Mouse (Mus musculus): ENCODE measurements around the gene Zyx. TPM values are rescaled to one million over a fixed set of nuclear protein-coding genes. Genes with fewer than 3 reads are reported as not detected.

Gene Zyx
- polyA plus RNA-seq, 1 experiment from 2014 or later, result 203 TPM

DNA sequence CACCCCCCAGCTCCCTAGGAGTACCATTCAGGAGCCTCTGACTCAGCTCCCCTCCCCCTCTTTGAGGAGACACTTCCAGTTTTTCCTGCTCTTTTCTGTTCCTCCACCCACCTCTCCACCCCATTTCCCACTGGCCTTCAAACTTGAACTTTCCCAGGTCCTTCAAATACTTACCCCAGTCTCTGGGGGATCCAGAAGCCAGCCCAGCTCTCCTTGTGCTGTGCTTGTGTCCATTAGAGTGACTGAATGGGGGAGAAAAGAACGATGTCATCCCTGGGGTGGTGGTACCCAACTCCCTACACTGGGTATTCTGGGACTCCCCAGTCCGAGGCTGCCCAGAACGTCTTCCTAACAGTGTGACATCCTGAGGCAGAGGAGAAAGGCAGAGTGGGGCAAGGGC, 22.6 kb downstream of the Zyx start:
- WGBS, result 24% methylated on average over 3 of the region's 3 CpGs
- no peak for ATAC-seq (ENCODE audit: low read depth)
- Histone ChIP-seq H3K4me2 (ENCODE audit: low read depth, low read length) (peak overlapping the region; percentile 89), H3K27me3 (ENCODE audit: control insufficient read depth, insufficient read depth, low read depth, low read length) (no peaks in the 10 kb centered on the region), H3K27ac (ENCODE audit: low read length) (peak overlapping the region; percentile 84), H3K4me3 (ENCODE audit: low read length) (peak overlapping the region; percentile 68), H3K4me1 (replicated peaks; ENCODE audit: control insufficient read depth, insufficient read depth, low read length) (peaks cover 35% of the 10 kb centered on the region), H3K9me3 (ENCODE audit: control insufficient read depth, low read length) (no peaks in the 10 kb centered on the region), H3K36me3 (ENCODE audit: control insufficient read depth, insufficient read depth, low read length) (no peaks in the 10 kb centered on the region), H3K9ac (ENCODE audit: low read length) (peak overlapping the region; percentile 82)

DNA sequence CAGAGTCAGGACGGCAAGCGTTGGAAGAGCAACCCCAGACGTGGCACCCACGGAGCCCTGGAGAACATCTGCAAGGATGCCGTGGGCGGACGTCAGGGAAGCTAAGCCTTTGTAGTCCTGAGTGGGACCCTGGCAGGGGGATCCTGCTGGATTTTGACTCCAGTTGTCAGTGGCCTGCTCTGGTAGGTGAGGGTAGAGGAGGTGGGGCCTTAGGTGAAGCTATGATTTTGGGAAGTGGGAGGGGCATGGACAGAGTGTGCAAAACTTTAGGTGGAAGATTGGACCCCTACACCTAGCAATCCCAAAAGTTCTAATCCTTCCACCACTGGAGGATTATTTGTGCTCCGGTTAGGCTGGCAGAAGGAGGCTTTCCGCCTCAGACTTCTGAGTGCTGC, 23.0 kb downstream of the Zyx start:
- ATAC-seq (ENCODE audit: low read depth), result no peak
- Histone ChIP-seq H3K27me3 (ENCODE audit: control insufficient read depth, insufficient read depth, low read depth, low read length) (no peaks in the 10 kb centered on the region), H3K27ac (ENCODE audit: low read length) (peak overlapping the region; percentile 84), H3K9me3 (ENCODE audit: control insufficient read depth, low read length) (no peaks in the 10 kb centered on the region), H3K4me3 (ENCODE audit: low read length) (peak overlapping the region; percentile 68), H3K9ac (ENCODE audit: low read length) (peak overlapping the region; percentile 82), H3K4me1 (replicated peaks; ENCODE audit: control insufficient read depth, insufficient read depth, low read length) (peaks cover 35% of the 10 kb centered on the region), H3K4me2 (ENCODE audit: low read depth, low read length) (peak overlapping the region; percentile 89), H3K36me3 (ENCODE audit: control insufficient read depth, insufficient read depth, low read length) (no peaks in the 10 kb centered on the region)
- WGBS, result 34% methylated on average over 9 of the region's 9 CpGs

DNA sequence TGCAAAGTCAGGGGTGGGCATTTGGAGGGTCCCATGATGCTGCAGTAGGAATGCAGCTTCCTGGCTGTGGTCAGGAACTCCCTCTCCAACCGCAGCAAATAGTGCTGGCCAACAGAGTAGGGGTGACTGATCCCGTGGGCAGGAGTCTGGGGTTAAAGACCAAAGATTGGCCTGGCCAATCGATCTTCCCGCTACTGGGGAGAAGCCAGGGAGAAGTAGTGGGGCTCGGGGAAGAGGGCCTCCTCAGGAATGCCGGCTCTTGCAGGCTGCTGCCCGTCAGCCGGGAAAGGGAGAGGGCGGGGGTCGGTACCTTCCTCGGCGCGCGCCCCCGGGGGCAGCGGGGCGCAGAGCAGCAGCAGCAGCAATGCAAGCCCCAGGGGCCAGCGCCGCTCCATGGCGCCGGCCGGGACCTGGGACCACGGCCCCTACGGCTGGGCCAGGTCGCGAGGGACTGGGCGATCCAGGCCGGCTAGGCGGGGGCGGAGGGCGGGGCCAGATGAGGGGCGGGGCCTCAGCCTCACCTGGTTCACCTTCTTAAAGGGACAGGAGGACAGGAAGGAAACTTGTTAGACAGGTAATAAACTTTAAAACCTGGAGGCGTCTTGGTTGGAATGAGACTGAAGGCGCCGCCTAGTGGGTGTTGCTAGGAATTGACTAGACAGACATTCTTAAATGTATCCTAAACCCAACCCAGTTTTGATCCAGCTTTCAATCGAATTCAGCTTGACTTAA, 23.6 kb downstream of the Zyx start, which contains the start of gene Epha1:
Gene Epha1 (minus strand): TSS at position 453 of the 732 bp plus-strand sequence.
- peak within 1 kb of the TSS; percentile 84 for H3K27ac ChIP-seq (ENCODE audit: low read length)
- peaks cover 35% of the 10 kb centered on the region for H3K4me1 ChIP-seq (replicated peaks; ENCODE audit: control insufficient read depth, insufficient read depth, low read length)
- peak within 1 kb of the TSS; percentile 68 for H3K4me3 ChIP-seq (ENCODE audit: low read length)
- H3K27me3 ChIP-seq (ENCODE audit: control insufficient read depth, insufficient read depth, low read depth, low read length), result no peaks in the 10 kb centered on the region
- ATAC-seq (ENCODE audit: low read depth), result peak; percentile 56
- no peaks in the 10 kb centered on the region for H3K9me3 ChIP-seq (ENCODE audit: control insufficient read depth, low read length)
- peak within 1 kb of the TSS; percentile 82 for H3K9ac ChIP-seq (ENCODE audit: low read length)
- WGBS, result under 1% methylated on average over 35 of the region's 36 CpGs
- no peaks in the 10 kb centered on the region for H3K36me3 ChIP-seq (ENCODE audit: control insufficient read depth, insufficient read depth, low read length)
- peak within 1 kb of the TSS; percentile 89 for H3K4me2 ChIP-seq (ENCODE audit: low read depth, low read length)

DNA sequence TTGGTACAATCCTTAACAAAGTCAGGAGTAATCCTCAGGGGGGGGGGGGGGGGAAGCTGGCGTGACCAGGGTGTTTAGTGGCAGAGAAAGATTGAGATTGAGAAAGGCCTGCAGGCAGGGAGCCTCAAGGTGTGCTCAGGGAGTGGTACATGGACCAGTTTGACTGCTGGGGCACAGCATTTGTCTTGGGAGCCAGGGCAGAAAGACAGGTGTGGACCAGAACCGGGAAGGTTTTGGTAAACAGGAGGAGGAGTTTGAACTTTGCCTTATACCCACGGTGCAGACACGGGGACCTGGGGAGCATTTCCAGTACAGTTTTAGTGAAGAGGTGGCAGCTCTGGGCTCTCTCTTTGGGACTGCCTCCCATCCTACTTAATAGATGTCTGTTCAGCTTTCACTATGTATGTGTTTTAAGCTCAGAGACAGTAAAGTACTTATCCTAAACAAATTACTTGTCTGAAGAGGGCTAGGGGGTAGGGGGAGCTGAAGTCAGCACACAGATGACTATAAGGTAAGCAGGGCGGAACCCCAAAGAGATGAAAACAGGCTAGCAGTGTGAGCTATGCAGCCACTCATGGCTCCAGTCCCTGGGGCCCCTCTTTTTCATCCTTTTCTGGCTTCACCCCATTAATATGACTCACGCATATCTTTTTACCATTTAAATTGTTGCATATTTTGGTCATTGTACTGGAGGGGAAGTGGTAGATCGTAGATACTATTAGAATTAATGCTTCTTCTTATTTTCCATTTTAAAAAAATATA, 24.4 kb downstream of the Zyx start:
- Histone ChIP-seq H3K4me2 (ENCODE audit: low read depth, low read length) (peak overlapping the region; percentile 89), H3K9ac (ENCODE audit: low read length) (peak overlapping the region; percentile 82), H3K4me1 (replicated peaks; ENCODE audit: control insufficient read depth, insufficient read depth, low read length) (peaks cover 35% of the 10 kb centered on the region), H3K4me3 (ENCODE audit: low read length) (peak overlapping the region; percentile 68), H3K27ac (ENCODE audit: low read length) (no peak overlapping the region), H3K36me3 (ENCODE audit: control insufficient read depth, insufficient read depth, low read length) (no peaks in the 10 kb centered on the region), H3K27me3 (ENCODE audit: control insufficient read depth, insufficient read depth, low read depth, low read length) (no peaks in the 10 kb centered on the region), H3K9me3 (ENCODE audit: control insufficient read depth, low read length) (no peaks in the 10 kb centered on the region)
- no peak for ATAC-seq (ENCODE audit: low read depth)
- 37% methylated on average over 7 of the region's 7 CpGs for WGBS

DNA sequence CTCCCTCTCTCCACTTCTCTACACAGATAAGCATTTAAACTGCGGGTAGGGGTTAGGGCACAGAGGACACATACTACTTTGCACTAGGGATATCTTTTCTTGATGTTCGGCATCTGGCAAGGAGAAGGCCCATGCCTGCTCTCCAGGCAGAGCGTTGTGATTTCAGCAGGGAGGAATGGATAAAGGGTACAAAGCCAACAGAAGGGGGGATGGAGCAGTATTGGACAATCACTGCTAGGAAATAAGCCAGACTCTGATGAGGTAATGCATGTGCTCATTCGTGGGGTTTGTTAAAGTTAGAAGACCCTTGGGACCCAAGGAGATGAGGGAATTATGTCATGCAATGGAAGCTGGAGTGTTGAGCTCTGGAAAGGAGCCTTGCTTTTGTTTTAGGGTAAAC, 25.3 kb downstream of the Zyx start:
- WGBS, result 75% methylated on average over 4 of the region's 4 CpGs
- H3K9me3 ChIP-seq (ENCODE audit: control insufficient read depth, low read length), result no peaks in the 10 kb centered on the region
- no peaks in the 10 kb centered on the region for H3K36me3 ChIP-seq (ENCODE audit: control insufficient read depth, insufficient read depth, low read length)
- H3K27me3 ChIP-seq (ENCODE audit: control insufficient read depth, insufficient read depth, low read depth, low read length), result no peaks in the 10 kb centered on the region
- no peak for ATAC-seq (ENCODE audit: low read depth)
- H3K27ac ChIP-seq (ENCODE audit: low read length), result no peak overlapping the region
- H3K4me1 ChIP-seq (replicated peaks; ENCODE audit: control insufficient read depth, insufficient read depth, low read length), result peaks cover 35% of the 10 kb centered on the region
- H3K9ac ChIP-seq (ENCODE audit: low read length), result no peak overlapping the region
- H3K4me2 ChIP-seq (ENCODE audit: low read depth, low read length), result no peak overlapping the region
- H3K4me3 ChIP-seq (ENCODE audit: low read length), result no peak overlapping the region

DNA sequence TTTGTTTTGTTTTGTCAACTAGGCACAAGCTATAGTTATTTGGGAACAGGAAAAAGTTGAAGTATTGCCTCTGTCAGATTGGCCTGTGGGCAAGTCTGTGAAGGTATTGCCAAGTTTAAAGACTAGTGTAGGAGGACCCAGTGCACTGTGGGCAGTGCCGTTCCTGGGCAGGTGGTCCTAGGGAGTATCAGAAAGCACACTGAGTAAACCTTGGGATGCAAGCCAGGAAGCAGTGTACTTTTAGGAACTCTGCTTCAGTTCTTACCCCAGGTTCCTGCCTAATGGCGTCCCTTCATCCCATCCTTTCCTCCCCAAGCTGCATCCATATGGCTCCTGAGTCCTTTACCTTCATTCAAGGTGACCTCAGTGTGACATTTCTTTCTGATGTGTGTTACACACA, 25.7 kb downstream of the Zyx start:
- no peak overlapping the region for H3K9ac ChIP-seq (ENCODE audit: low read length)
- no peaks in the 10 kb centered on the region for H3K27me3 ChIP-seq (ENCODE audit: control insufficient read depth, insufficient read depth, low read depth, low read length)
- H3K4me2 ChIP-seq (ENCODE audit: low read depth, low read length), result no peak overlapping the region
- no peaks in the 10 kb centered on the region for H3K36me3 ChIP-seq (ENCODE audit: control insufficient read depth, insufficient read depth, low read length)
- H3K27ac ChIP-seq (ENCODE audit: low read length), result no peak overlapping the region
- peaks cover 35% of the 10 kb centered on the region for H3K4me1 ChIP-seq (replicated peaks; ENCODE audit: control insufficient read depth, insufficient read depth, low read length)
- ATAC-seq (ENCODE audit: low read depth), result no peak
- no peak overlapping the region for H3K4me3 ChIP-seq (ENCODE audit: low read length)
- 91% methylated on average over 2 of the region's 2 CpGs for WGBS
- H3K9me3 ChIP-seq (ENCODE audit: control insufficient read depth, low read length), result no peaks in the 10 kb centered on the region

DNA sequence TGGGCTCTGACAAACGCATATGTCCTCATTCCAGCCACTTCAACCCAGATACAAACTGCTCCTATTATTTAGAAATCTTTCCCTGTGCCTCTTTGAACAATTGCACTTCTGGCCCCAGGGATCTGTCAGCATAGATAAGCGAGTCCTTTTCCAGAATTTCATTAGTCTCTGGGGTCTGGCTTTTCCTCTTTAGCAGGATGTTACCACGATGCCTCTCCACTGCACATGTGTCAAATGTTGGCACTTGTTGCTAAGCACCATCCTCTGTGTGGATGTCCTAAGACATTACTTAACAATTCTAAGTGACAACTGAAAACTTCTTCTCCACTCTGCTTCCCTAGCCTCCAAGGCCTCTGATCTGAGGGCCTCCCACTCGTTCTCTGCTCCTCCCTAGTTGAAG, 26.6 kb downstream of the Zyx start:
- Histone ChIP-seq H3K36me3 (ENCODE audit: control insufficient read depth, insufficient read depth, low read length) (no peaks in the 10 kb centered on the region), H3K4me3 (ENCODE audit: low read length) (no peak overlapping the region), H3K4me1 (replicated peaks; ENCODE audit: control insufficient read depth, insufficient read depth, low read length) (peaks cover 37% of the 10 kb centered on the region), H3K4me2 (ENCODE audit: low read depth, low read length) (no peak overlapping the region), H3K9me3 (ENCODE audit: control insufficient read depth, low read length) (no peaks in the 10 kb centered on the region), H3K27me3 (ENCODE audit: control insufficient read depth, insufficient read depth, low read depth, low read length) (no peaks in the 10 kb centered on the region), H3K27ac (ENCODE audit: low read length) (no peak overlapping the region), H3K9ac (ENCODE audit: low read length) (no peak overlapping the region; the same call in 1 of the 2 replicates)
- no peak for ATAC-seq (ENCODE audit: low read depth)
- 19% methylated on average over 4 of the region's 4 CpGs for WGBS

DNA sequence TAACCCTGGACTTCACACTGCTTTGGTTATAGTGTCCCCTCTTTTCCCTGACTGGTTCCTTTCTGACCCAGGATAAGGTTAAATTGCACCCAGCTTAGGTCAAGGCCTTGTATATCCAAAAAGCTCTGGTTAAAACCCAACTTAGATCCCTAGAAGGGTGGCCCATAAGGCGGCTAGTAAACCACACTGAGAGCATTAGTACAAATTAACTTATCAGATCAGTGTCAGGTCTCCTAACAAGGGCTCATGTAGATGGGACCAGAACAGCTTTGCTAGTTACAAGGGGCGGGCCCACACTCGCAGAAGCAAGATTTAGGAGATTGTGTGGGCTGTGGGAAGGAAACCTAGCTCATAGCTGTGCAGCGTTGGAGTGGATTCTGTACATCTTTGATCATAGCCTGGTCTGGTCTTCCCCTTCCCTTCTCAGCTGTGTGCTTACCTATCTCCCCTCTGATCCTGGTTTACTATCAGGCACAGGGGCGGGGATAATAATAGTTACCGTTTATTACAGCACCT, 27.1 kb downstream of the Zyx start:
- WGBS, result 62% methylated on average over 6 of the region's 6 CpGs
- Histone ChIP-seq H3K27me3 (ENCODE audit: control insufficient read depth, insufficient read depth, low read depth, low read length) (no peaks in the 10 kb centered on the region), H3K36me3 (ENCODE audit: control insufficient read depth, insufficient read depth, low read length) (no peaks in the 10 kb centered on the region), H3K9me3 (ENCODE audit: control insufficient read depth, low read length) (no peaks in the 10 kb centered on the region), H3K4me2 (ENCODE audit: low read depth, low read length) (no peak overlapping the region), H3K4me3 (ENCODE audit: low read length) (no peak overlapping the region), H3K27ac (ENCODE audit: low read length) (0 out of 2 replicates have a peak overlapping the region, but pooled peaks have one; percentile 5), H3K9ac (ENCODE audit: low read length) (no peak overlapping the region), H3K4me1 (replicated peaks; ENCODE audit: control insufficient read depth, insufficient read depth, low read length) (peaks cover 36% of the 10 kb centered on the region)
- ATAC-seq (ENCODE audit: low read depth), result no peak

DNA sequence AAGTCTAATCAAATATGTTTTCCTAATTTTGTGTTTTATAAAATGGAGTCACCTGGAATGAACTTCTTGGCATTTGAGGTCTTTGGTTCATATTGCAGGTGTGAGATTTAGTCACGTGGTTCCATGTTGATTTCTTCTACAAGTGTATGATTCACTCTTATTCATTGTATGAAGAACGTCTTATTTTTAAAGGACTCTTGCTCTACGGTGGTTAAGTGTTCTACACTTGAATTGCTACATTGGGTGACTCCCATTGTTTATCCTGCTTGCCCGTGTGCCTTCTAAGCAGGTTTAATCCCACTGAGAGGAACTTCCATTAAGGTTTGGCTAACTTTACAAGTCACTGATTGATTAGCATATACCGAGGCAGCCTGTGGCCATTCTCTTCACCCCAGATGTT, 27.9 kb downstream of the Zyx start:
- H3K27ac ChIP-seq (ENCODE audit: low read length), result no peak overlapping the region
- no peak overlapping the region for H3K4me2 ChIP-seq (ENCODE audit: low read depth, low read length)
- H3K36me3 ChIP-seq (ENCODE audit: control insufficient read depth, insufficient read depth, low read length), result no peaks in the 10 kb centered on the region
- H3K4me3 ChIP-seq (ENCODE audit: low read length), result no peak overlapping the region
- 56% methylated on average over 5 of the region's 5 CpGs for WGBS
- ATAC-seq (ENCODE audit: low read depth), result no peak
- no peaks in the 10 kb centered on the region for H3K9me3 ChIP-seq (ENCODE audit: control insufficient read depth, low read length)
- no peak overlapping the region for H3K9ac ChIP-seq (ENCODE audit: low read length)
- no peaks in the 10 kb centered on the region for H3K27me3 ChIP-seq (ENCODE audit: control insufficient read depth, insufficient read depth, low read depth, low read length)
- H3K4me1 ChIP-seq (replicated peaks; ENCODE audit: control insufficient read depth, insufficient read depth, low read length), result peaks cover 34% of the 10 kb centered on the region
